Mouse (Mus musculus) intestine, embryonic 16.5 days (tissue): ENCODE measurements around the gene Slc24a2. TPM values are rescaled to one million over a fixed set of nuclear protein-coding genes. Genes with fewer than 3 reads are reported as not detected.

Experiments used
- ATAC-seq: fragments of 200-750 bp; cut with Nextera tagmentation; 2 replicates; pipeline ENCODE4 v1.8.0; 2017; ENCODE audit warnings: moderate TSS enrichment, moderate library complexity
- H3K27ac ChIP-seq: fragments of 300-500 bp; sonication (generic); 2 replicates; pipeline ENCODE4 v1.5.1; 2014; ENCODE audit warnings: mild to moderate bottlenecking, low read length
- H3K27me3 ChIP-seq: fragments of 300-500 bp; sonication (generic); replicated peaks from 2 replicates; pipeline ENCODE4 v1.6.1; 2014; ENCODE audit warnings: low read length, control low read depth, mixed read lengths; ENCODE audit not compliant: control insufficient read depth, insufficient read depth
- H3K36me3 ChIP-seq: fragments of 300-500 bp; sonication (generic); 2 replicates; pipeline ENCODE4 v1.6.1; 2014; ENCODE audit warnings: low read length, control low read depth; ENCODE audit not compliant: control insufficient read depth, insufficient read depth
- H3K4me1 ChIP-seq: fragments of 300-500 bp; sonication (generic); 2 replicates; pipeline ENCODE4 v1.6.1; 2014; ENCODE audit warnings: low read length, control low read depth, mixed read lengths; ENCODE audit not compliant: control insufficient read depth, insufficient read depth
- H3K4me2 ChIP-seq: fragments of 300-500 bp; sonication (generic); 2 replicates; pipeline ENCODE4 v1.6.1; 2014; ENCODE audit warnings: low read depth, low read length, control low read depth
- H3K4me3 ChIP-seq: fragments of 300-500 bp; sonication (generic); 2 replicates; pipeline ENCODE4 v1.5.1; 2014; ENCODE audit warnings: mild to moderate bottlenecking, low read length
- H3K9ac ChIP-seq: fragments of 300-500 bp; sonication (generic); 2 replicates; pipeline ENCODE4 v1.6.1; 2014; ENCODE audit warnings: low read depth, low read length
- H3K9me3 ChIP-seq: fragments of 300-500 bp; sonication (generic); 2 replicates; pipeline ENCODE4 v1.6.1; 2016; ENCODE audit warnings: low read length, control low read depth; ENCODE audit not compliant: control insufficient read depth
- WGBS: fragments of 180-500 bp; shearing (Covaris S2); extraction: QIAGEN DNeasy Blood & Tissue Kit; methylation state at CpG from one replicate; pipeline ENCODE4 v1.1.7; 2014; 5-methylcytosine and 5-hydroxymethylcytosine counted together
- polyA plus RNA-seq: library from polyadenylated mRNA; unstranded; fragments of >200 nt; fragmentation: Nextera tagmentation; extraction: Ambion mirVana; gene quantifications from 2 replicates; pipeline ENCODE4 v1.2.1, GENCODE M21; 2015

Gene Slc24a2
- polyA plus RNA-seq, 1 experiment from 2014 or later = 0.01 TPM

- Histone ChIP-seq H3K4me1 (no peaks in the 10 kb centered on the region), H3K27me3 (no peaks in the 10 kb centered on the region), H3K4me3 (no peak overlapping the region), H3K36me3 (no peaks in the 10 kb centered on the region), H3K27ac (no peak overlapping the region), H3K9ac (no peak overlapping the region), H3K9me3 (no peaks in the 10 kb centered on the region), H3K4me2 (no peak overlapping the region)
- whole genome bisulfite sequencing = 70% methylated on average over 5 of the region's 5 CpGs
- no peak for ATAC-seq
Measured at GRCm38 (mm10) chr4:87036507-87036906, 193.8 kb downstream of the Slc24a2 start.

GRCm38 (mm10) chr4:87035701-87036100 lies 194.6 kb downstream of the Slc24a2 start:
- Histone ChIP-seq H3K27ac (no peak overlapping the region), H3K27me3 (no peaks in the 10 kb centered on the region), H3K4me3 (no peak overlapping the region), H3K9ac (no peak overlapping the region), H3K4me2 (no peak overlapping the region), H3K36me3 (no peaks in the 10 kb centered on the region), H3K4me1 (no peaks in the 10 kb centered on the region), H3K9me3 (no peaks in the 10 kb centered on the region)
- 73% methylated on average over 10 of the region's 10 CpGs for WGBS
- ATAC-seq = no peak

GRCm38 (mm10) chr4:87032632-87033031 lies 197.6 kb downstream of the Slc24a2 start:
- Histone ChIP-seq H3K4me3 (no peak overlapping the region), H3K27ac (no peak overlapping the region), H3K9ac (no peak overlapping the region), H3K9me3 (no peaks in the 10 kb centered on the region), H3K4me2 (no peak overlapping the region), H3K36me3 (no peaks in the 10 kb centered on the region), H3K27me3 (no peaks in the 10 kb centered on the region), H3K4me1 (no peaks in the 10 kb centered on the region)
- no peak for ATAC-seq
- WGBS = 86% methylated on average over 8 of the region's 8 CpGs

GRCm38 (mm10) chr4:87031076-87031475 lies 199.2 kb downstream of the Slc24a2 start:
- no peak overlapping the region for H3K27ac ChIP-seq
- H3K27me3 ChIP-seq = no peaks in the 10 kb centered on the region
- 83% methylated on average over 2 of the region's 2 CpGs for WGBS
- no peaks in the 10 kb centered on the region for H3K9me3 ChIP-seq
- no peak overlapping the region for H3K9ac ChIP-seq
- H3K36me3 ChIP-seq = no peaks in the 10 kb centered on the region
- no peaks in the 10 kb centered on the region for H3K4me1 ChIP-seq
- H3K4me2 ChIP-seq = no peak overlapping the region
- ATAC-seq = no peak
- H3K4me3 ChIP-seq = no peak overlapping the region

- ATAC-seq = no peak
- Histone ChIP-seq H3K4me3 (no peak overlapping the region), H3K9me3 (no peaks in the 10 kb centered on the region), H3K27ac (no peak overlapping the region), H3K4me2 (no peak overlapping the region), H3K9ac (no peak overlapping the region), H3K36me3 (no peaks in the 10 kb centered on the region), H3K27me3 (no peaks in the 10 kb centered on the region), H3K4me1 (no peaks in the 10 kb centered on the region)
- WGBS = 71% methylated on average over 14 of the region's 14 CpGs
Measured at GRCm38 (mm10) chr4:87026311-87027151, 203.7 kb downstream of the Slc24a2 start.

- no peak overlapping the region for H3K4me2 ChIP-seq
- no peak for ATAC-seq
- H3K27me3 ChIP-seq = no peaks in the 10 kb centered on the region
- WGBS = 64% methylated on average over 8 of the region's 8 CpGs
- H3K36me3 ChIP-seq = no peaks in the 10 kb centered on the region
- H3K4me1 ChIP-seq = no peaks in the 10 kb centered on the region
- no peak overlapping the region for H3K4me3 ChIP-seq
- H3K9ac ChIP-seq = no peak overlapping the region
- no peak overlapping the region for H3K27ac ChIP-seq
- H3K9me3 ChIP-seq = no peaks in the 10 kb centered on the region
Measured at GRCm38 (mm10) chr4:87024556-87024955, 205.7 kb downstream of the Slc24a2 start.

- Histone ChIP-seq H3K27ac (no peak overlapping the region), H3K9ac (no peak overlapping the region), H3K4me2 (no peak overlapping the region), H3K4me3 (no peak overlapping the region), H3K4me1 (no peaks in the 10 kb centered on the region), H3K9me3 (no peaks in the 10 kb centered on the region), H3K36me3 (no peaks in the 10 kb centered on the region), H3K27me3 (no peaks in the 10 kb centered on the region)
- WGBS = 61% methylated on average over 3 of the region's 3 CpGs
- no peak for ATAC-seq
Measured at GRCm38 (mm10) chr4:87021542-87021941, 208.7 kb downstream of the Slc24a2 start.

- 65% methylated on average over 13 of the region's 13 CpGs for WGBS
- Histone ChIP-seq H3K4me2 (no peak overlapping the region), H3K27ac (no peak overlapping the region), H3K9me3 (no peaks in the 10 kb centered on the region), H3K4me3 (no peak overlapping the region), H3K4me1 (no peaks in the 10 kb centered on the region), H3K36me3 (no peaks in the 10 kb centered on the region), H3K27me3 (no peaks in the 10 kb centered on the region), H3K9ac (no peak overlapping the region)
- no peak for ATAC-seq
Measured at GRCm38 (mm10) chr4:87019486-87020105, 210.7 kb downstream of the Slc24a2 start.

- no peak for ATAC-seq
- Histone ChIP-seq H3K36me3 (no peaks in the 10 kb centered on the region), H3K4me3 (no peak overlapping the region), H3K27ac (no peak overlapping the region), H3K4me1 (no peaks in the 10 kb centered on the region), H3K9me3 (no peaks in the 10 kb centered on the region), H3K4me2 (no peak overlapping the region), H3K27me3 (no peaks in the 10 kb centered on the region), H3K9ac (no peak overlapping the region)
- WGBS = 76% methylated on average over 9 of the region's 9 CpGs
Measured at GRCm38 (mm10) chr4:87018073-87018997, 211.9 kb downstream of the Slc24a2 start.
